Mouse (Mus musculus): ENCODE results near the gene Nmt1.

Gene Nmt1

GRCm38 (mm10) chr11:103005254-103005981, 22.6 kb upstream of the Nmt1 start:
- no peak for DNase-seq (ENCODE audit: low spot score in 2 of 2)

GRCm38 (mm10) chr11:103006286-103007000, 21.5 kb upstream of the Nmt1 start:
- DNase-seq (ENCODE audit: low spot score in 2 of 2) = no peak

- DNase-seq (ENCODE audit: low spot score in 2 of 2) = no peak
Observed at GRCm38 (mm10) chr11:103007001-103007340, 21.0 kb upstream of the Nmt1 start.

GRCm38 (mm10) chr11:103008558-103008957, 19.4 kb upstream of the Nmt1 start:
- DNase-seq (ENCODE audit: low spot score in 2 of 2) = no peak

GRCm38 (mm10) chr11:103009208-103009607, 18.8 kb upstream of the Nmt1 start:
- peak in 1 of 2 experiments; percentile 26 for DNase-seq (ENCODE audit: low spot score in 2 of 2)

- DNase-seq (ENCODE audit: low spot score in 2 of 2) = no peak
Observed at GRCm38 (mm10) chr11:103010454-103011205, 17.4 kb upstream of the Nmt1 start.

GRCm38 (mm10) chr11:103011206-103011497, 16.8 kb upstream of the Nmt1 start:
- DNase-seq (ENCODE audit: low spot score in 2 of 2) = no peak

- no peak for DNase-seq (ENCODE audit: low spot score in 2 of 2)
Observed at GRCm38 (mm10) chr11:103015881-103016825, 11.8 kb upstream of the Nmt1 start.

- DNase-seq (ENCODE audit: low spot score in 2 of 2) = peak; percentile 95 to 97
Observed at GRCm38 (mm10) chr11:103016930-103017329, 11.1 kb upstream of the Nmt1 start.

GRCm38 (mm10) chr11:103017661-103018060, 10.3 kb upstream of the Nmt1 start:
- no peak for DNase-seq (ENCODE audit: low spot score in 2 of 2)

GRCm38 (mm10) chr11:103018860-103019259, 9.1 kb upstream of the Nmt1 start:
- DNase-seq (ENCODE audit: low spot score in 2 of 2) = no peak

GRCm38 (mm10) chr11:103019325-103019724, 8.7 kb upstream of the Nmt1 start:
- no peak for DNase-seq (ENCODE audit: low spot score in 2 of 2)

GRCm38 (mm10) chr11:103020713-103021335, 7.2 kb upstream of the Nmt1 start:
- DNase-seq (ENCODE audit: low spot score in 2 of 2) = no peak

- DNase-seq (ENCODE audit: low spot score in 2 of 2) = no peak
Observed at GRCm38 (mm10) chr11:103023974-103024373, 4.0 kb upstream of the Nmt1 start.

GRCm38 (mm10) chr11:103026901-103027300, 1.1 kb upstream of the Nmt1 start:
- no peak for DNase-seq (ENCODE audit: low spot score in 2 of 2)

- no peak for DNase-seq (ENCODE audit: low spot score in 2 of 2)
Observed at GRCm38 (mm10) chr11:103027570-103028175, 317 bp upstream of the Nmt1 start.

GRCm38 (mm10) chr11:103033030-103033429, 5.0 kb downstream of the Nmt1 start:
- no peak for DNase-seq (ENCODE audit: low spot score in 2 of 2)

- no peak for DNase-seq (ENCODE audit: low spot score in 2 of 2)
Observed at GRCm38 (mm10) chr11:103035007-103035406, 7.0 kb downstream of the Nmt1 start.

- no peak for DNase-seq (ENCODE audit: low spot score in 2 of 2)
Observed at GRCm38 (mm10) chr11:103036881-103037465, 9.0 kb downstream of the Nmt1 start.

GRCm38 (mm10) chr11:103038037-103038436, 10.0 kb downstream of the Nmt1 start:
- no peak for DNase-seq (ENCODE audit: low spot score in 2 of 2)

Data from spleen, postnatal 14 days (tissue).